Mouse (Mus musculus) telencephalon, adult 2 months (tissue): ENCODE measurements around the gene Shroom3.

Experiments used
- DNase-seq: peaks from one replicate; pipeline ENCODE4 v3.0.0-alpha.2; 2011; ENCODE audit warnings: low read depth, low spot score

Gene Shroom3

DNA sequence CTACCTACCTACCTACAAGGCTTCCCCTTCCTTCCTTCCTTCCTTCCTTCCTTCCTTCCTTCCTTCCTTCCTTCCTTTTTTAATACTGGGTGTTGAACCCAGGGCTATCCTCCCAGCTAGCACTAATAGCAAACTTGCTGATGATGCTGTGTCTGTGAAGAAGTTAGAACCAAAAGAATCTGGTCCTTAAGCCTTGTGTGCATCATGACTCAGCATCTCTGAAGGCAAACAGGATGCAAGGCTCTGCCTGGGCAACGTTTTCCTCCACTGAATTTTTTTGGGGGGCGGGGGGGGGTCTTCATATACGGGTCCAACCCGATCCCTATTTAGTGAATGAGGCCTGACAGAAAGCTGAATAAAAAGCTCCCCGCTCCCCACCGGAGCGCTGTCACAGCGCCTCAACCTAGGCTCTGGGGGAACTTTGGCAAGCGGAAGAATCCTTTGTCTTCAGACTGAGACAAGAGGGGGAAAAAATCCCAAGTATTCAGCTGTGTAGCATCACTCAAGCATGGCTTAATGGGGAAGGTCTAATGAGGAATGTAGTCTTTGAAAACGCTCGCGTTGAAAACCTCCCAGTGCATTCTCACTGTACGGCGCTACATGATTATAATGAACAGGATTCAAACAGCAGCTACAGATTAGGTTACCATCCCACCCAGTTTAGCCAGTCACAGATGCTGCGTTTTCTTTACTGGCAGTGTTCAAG, 15.0 kb downstream of the Shroom3 start:
- no peak for DNase-seq

DNA sequence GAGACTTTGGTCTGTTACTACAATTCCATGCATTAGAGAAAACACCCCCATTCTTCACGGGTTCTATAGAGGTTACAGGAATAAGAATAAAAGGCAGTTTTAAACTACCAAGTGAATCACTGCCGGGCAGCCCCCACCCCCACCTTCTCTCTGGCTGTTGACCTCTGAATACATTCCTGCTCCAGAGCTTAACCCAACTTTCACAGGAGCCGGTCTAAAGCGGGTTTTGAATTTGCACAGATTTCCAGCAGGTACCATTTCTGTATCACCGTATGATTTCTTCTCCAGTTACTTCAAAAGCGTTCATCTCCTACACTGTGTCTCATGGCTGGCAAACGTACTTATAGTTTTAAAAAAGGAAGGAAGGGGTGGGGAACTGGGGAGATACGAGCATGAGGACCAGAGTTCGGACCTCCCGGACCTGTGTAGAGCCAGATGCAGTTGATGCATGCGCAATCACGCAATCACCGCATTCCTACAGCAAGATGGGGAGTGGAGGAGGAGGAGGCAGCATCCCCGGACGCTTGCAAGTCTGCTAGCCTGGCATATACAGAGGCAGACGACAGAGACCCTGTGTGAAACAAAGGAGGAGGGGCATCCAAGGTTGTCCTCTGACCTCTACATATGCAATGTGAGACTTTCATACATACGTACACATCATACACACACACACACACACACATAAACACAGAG, 15.7 kb downstream of the Shroom3 start:
- DNase-seq, result no peak

GRCm38 (mm10) chr5:92701750-92702149, 18.5 kb downstream of the Shroom3 start:
- no peak for DNase-seq

DNA sequence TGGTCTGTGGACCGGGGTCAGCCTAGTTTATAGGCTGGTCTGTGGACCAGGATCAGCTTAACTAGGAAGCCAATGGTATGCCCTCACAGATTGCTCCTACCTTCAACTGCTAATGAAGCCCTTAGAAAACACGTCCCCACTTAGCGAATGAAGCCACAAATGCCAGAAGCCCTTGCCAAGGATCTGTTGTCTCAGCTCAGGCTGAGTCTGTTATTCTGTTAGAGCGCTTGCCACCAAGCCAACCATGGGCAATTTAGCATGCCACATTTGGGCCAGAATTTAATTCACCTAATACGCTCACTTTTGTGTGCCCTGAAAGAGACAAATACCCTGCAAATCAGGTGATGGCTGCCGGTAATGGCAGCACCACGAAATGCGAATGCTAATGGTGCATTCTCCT, 20.4 kb downstream of the Shroom3 start:
- no peak for DNase-seq

GRCm38 (mm10) chr5:92707921-92708491, 24.8 kb downstream of the Shroom3 start:
- no peak for DNase-seq

DNA sequence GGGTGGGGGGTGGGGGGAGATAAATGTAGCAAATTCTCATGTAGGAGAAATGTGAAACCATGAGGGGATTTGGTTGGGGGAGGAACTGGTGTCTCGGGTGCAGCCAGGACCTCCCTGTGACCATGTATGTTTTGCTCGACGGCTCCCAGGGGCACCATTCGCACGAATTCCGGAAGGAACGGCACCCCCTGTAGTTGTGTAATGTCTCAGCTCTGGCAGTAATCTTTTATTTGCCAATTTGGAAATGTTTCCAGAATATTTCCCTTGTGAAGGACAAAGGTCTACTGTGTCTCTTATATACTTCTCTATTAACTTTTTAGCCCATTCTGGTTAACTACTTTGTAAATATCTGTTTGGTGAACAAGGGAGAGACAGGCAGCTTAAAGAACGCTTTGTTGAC, 27.5 kb downstream of the Shroom3 start:
- DNase-seq, result no peak

DNA sequence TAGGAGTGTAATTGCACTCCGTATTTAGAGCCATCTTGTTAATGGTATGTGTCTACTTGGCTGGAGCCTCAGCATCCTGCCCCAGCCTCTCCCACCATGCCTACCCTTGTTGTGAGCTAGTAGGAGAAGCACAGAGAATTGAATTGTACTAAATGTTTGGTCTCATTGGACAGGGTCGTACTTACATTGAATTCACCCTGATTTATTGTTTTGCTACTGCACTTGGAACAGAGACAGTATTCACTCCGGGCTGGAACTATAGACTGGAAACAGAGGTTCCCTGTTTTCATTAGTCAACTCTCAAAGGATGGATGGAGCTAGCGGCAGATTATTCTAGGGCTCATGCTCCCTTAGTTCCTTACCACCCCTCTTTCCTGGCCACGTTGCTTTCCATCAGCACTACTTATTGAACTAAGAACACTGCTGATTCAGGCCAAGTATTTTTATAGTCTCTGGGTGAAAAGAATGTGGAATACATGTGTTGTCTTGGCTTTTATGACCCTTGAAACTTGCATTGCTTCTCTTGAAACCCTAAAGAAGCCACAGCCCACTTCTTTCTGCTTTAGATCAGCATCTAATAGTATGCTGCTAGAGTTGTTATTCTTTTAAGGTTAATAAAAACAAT, 28.5 kb downstream of the Shroom3 start:
- no peak for DNase-seq

DNA sequence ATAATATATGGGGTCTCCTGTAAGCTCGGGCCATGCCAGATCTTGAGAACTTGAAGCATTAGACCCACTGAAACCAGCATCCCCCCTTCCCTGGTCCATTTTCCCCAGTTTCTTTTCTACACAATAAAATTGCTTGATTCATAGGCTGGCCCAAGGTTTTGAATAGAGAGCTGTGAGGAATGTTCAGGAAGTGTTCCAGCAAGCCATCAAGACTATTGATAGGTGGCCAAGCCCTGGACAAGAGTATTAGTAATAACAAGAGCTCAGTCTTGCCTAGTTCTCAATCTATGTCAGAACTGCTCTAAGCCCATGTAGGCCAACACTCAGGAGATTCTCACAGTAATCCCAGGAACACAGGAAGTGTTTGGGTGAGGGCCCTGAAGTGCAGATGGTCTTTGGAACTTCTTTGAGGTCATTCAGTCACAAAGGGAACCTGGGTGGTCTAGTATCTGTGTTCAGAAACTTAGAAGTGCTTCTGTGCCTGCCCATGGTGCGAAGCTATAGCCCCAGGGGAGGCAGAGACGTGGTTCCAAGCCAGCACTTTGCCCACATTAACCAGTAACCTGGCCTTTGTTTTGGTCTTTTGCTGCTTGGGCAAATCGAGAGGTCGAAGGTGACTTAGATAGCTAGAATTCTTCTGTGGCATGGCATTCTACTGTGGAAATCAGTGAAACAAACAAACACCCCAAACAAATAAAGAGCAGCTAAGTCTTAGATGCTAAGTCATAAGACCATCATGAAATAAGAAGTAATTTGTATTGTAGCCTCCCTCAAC, 29.6 kb downstream of the Shroom3 start:
- DNase-seq, result no peak

GRCm38 (mm10) chr5:92714886-92715285, 31.7 kb downstream of the Shroom3 start:
- no peak for DNase-seq

DNA sequence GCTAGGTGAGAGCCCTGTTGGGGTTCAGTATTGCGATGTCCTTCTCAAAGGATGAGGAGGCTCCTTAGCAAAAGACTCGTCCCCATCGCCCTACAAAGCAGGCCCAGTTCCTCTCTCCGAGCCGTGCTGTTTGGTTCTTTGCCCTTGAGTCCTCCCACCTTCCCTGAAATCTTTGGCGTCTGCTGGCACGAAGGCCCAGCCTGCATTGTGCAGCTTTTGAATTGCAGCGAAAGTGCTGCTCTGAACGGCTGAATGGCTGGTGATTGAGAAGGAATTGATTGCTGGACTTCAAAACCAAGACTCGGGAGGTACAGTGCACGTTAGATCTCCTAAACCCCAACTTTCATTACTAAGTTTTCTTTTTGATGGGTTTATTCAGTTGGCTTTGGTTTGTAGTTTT, 32.1 kb downstream of the Shroom3 start:
- DNase-seq, result no peak

DNA sequence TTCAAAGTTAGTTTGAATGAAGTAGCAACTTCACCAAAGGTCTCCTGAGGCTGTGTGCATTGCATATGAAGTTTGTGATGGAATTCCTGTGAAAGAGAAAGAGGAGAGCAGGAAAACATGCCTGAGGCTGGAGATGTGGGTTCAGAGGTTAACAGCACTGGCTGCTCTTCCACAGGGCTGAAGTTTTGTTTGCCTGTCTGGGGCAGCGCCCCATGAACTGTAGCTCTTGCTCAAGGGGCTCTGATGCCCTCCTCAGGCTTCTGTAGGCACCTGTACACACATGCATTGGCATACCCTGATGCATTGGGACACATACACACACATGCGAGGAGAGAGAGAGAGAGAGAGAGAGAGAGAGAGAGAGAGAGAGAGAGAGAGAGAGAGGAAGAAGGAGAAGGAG, 32.7 kb downstream of the Shroom3 start:
- no peak for DNase-seq

- DNase-seq, result no peak
Measured at GRCm38 (mm10) chr5:92717666-92718360, 34.6 kb downstream of the Shroom3 start.

DNA sequence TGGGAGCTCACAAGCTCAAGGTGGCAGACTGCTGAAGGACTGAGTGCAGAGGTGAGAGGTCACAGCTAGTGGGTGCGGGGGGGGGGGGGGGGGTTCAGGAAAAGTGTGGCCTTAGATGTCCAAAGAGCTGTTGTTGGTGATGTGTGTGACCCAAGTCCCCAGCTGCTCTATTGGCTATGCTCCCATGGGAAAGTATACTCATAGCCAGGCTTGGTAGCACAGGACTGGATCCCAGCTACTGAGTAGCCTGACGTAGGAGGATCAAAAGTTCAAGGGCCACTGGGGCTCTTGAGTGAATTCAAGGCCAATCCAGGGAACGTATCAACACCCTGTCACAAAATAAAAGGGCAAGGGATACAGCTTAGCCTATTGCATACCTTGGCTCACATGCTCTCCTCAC, 35.6 kb downstream of the Shroom3 start:
- no peak for DNase-seq

- no peak for DNase-seq
Measured at GRCm38 (mm10) chr5:92721610-92722009, 38.4 kb downstream of the Shroom3 start.

DNA sequence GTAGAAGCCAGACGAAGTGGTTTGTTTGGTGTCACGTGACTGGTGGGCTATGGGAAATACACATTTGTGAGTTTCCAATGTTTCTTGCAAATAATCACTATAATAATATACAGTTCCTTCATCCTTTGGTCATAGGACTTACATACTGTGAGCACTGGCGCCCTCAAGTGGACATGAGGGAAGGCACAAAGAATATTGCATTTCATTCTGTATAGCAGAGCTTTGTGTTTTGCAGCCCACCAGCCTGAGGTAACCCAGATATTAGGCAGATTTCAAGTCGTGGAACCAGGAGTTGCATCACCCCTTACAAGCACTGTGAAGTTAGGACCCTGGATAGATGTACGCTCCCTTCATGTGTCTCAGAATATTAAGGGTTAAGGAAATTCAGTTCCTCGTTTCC, 42.7 kb downstream of the Shroom3 start:
- DNase-seq, result no peak

DNA sequence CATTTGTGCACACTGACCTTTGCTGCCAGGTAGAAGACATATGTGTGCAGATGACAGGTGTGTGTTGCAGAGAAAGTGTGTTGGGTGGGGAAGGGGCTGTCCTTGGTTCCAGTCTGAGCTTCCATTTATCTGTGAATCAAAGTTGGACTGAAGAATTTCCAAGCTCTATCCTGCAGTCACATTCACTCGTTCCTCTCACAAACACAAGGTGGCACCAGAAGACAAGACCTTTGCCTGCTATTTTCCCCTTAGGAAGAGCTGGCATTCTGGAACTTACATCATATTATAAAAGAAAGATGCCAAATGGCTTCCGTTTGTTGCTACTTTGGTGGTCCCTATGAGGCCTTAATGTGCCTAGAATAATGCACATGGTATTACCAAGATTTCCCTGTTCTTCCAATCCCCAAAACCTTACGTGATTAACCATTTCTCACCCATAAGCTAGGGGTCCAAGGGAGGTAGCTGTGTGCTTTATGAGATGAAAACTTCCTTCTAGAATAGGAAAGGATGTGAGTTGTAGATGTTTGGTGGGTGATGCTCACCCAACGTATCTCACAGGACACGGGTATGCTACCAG, 45.1 kb downstream of the Shroom3 start:
- peak; percentile 57 for DNase-seq

GRCm38 (mm10) chr5:92729221-92729620, 46.0 kb downstream of the Shroom3 start:
- DNase-seq, result no peak

GRCm38 (mm10) chr5:92741802-92742201, 58.6 kb downstream of the Shroom3 start:
- no peak for DNase-seq

DNA sequence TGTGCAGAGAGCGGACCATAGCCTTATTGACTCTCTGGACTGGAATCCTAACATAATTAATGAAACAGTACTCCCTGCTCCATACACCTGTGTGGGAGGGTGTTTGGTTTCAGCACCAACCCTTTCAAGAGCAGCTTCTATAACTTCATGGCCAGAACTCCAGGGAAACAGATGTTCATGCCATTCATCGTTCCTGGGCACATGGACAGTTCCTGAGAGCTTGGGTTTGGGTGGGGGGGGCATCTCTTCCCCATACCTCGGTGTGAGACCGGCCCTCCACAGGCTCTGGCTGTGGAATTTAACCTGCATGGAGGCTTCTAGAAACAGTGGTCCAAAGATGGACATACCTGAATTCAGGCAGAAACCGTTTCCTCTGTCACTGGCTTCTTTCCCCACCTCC, 59.5 kb downstream of the Shroom3 start:
- DNase-seq, result no peak

GRCm38 (mm10) chr5:92745390-92746253, 62.4 kb downstream of the Shroom3 start:
- no peak for DNase-seq
